19 mouse cellular contexts compared by ENCODE assay signal in genomic region chr2:6252491-6252890, GRCm38 (mm10). TPM values are rescaled to one million over a fixed set of nuclear protein-coding genes. Genes with fewer than 3 reads are reported as not detected.
DNase-seq lines count a peak whose midpoint lies in the region; ATAC-seq lines count a peak whose summit lies in the region.
"Had no signal": no experiment of that assay in that cellular context is flagged by ENCODE, and none has a peak within 500 bp of the region (broad histone marks: within the 10 kb centered on the region; RNA-seq: fewer than 3 reads in every experiment).

No protein-coding gene starts in this region.

- DNase-seq in lung, postnatal 25 days (ENCODE audit: low spot score): peak; percentile 61
- DNase-seq in lung, postnatal 14 days: no peak
- peak; percentile 35 for DNase-seq in 3T3-L1 (ENCODE audit: low read depth, low spot score)
- DNase-seq in 416B (ENCODE audit: low read depth): peak; percentile 11
- peak; percentile 77 for DNase-seq in gonadal fat pad, adult 2 months (ENCODE audit: low read depth)
- no peak for DNase-seq in spleen, adult 18-20 months
- DNase-seq: adrenal gland, postnatal 25 days; cerebellum, adult 9-10 months; heart, postnatal 10 days; kidney, adult 9 months; kidney, postnatal 14 days; layer of hippocampus, postnatal 36 days; liver; retina, postnatal 1 day; right cerebral cortex, postnatal 4 days had no signal

- no peak for ATAC-seq in erythroblast, adult 5-6 weeks (replicated peaks; ENCODE audit: low FRiP score, poor library complexity, severe bottlenecking)
- ATAC-seq: hindbrain, postnatal 0 days; intestine, embryonic 16.5 days; midbrain, embryonic 16.5 days had no signal

RNA-seq across cellular contexts. Expression of gene Echdc3, which starts 39.7 kb away (rescaled TPM):
- polyA plus RNA-seq in gonadal fat pad, adult 2 months (2012; rRNA removed): 24.4 and 27.1 TPM in 2 replicates
- not detected in 2 replicates for total RNA-seq in erythroblast, adult 5-6 weeks (2015; ENCODE audit: low replicate concordance)
- total RNA-seq in erythroblast, adult 5-6 weeks (2017; ENCODE audit: low replicate concordance): 1.1 and 1.8 TPM in 2 replicates

Comparison
In these comparisons a context has a peak if more than half of its experiments do, and no peak if none do; other contexts are left out.
1. DNase-seq: peak in lung, postnatal 25 days (single experiment), 3T3-L1 (single experiment), 416B (single experiment) and gonadal fat pad, adult 2 months (single experiment); none in lung, postnatal 14 days (single experiment) and spleen, adult 18-20 months (0 of 2).